Comparison of ENCODE assay signal across 9 mouse cellular contexts in genomic region chr11:3879836-3880235, GRCm38 (mm10). TPM values are rescaled to one million over a fixed set of nuclear protein-coding genes. Genes with fewer than 3 reads are reported as not detected.
DNase-seq lines count a peak whose midpoint lies in the region; ATAC-seq and TF ChIP-seq lines count a peak whose summit lies in the region.
"Had no signal": no experiment of that assay in that cellular context is flagged by ENCODE, and none has a peak within 500 bp of the region (broad histone marks: within the 10 kb centered on the region; RNA-seq: fewer than 3 reads in every experiment).

No protein-coding gene starts in this region.

- ATAC-seq in heart, embryonic 12.5 days (ENCODE audit: insufficient number of reproducible peaks, low FRiP score), result no peak

- H3K27me3 ChIP-seq in heart, embryonic 12.5 days (replicated peaks), result peaks cover 14% of the 10 kb centered on the region; the same call in 1 of the 2 replicates
- no peaks in the 10 kb centered on the region for H3K27me3 ChIP-seq in spleen, adult 2 months (ENCODE audit: control insufficient read depth, insufficient read depth, low read length)

- no peaks in the 10 kb centered on the region for H3K4me1 ChIP-seq in heart, embryonic 12.5 days (replicated peaks)
- H3K4me1 ChIP-seq in bone marrow, adult 2 months (ENCODE audit: control insufficient read depth, insufficient read depth, low read length), result no peaks in the 10 kb centered on the region
- H3K4me1 ChIP-seq in embryonic fibroblast, embryonic 13.5 days (ENCODE audit: control insufficient read depth, insufficient read depth, low read length), result no peaks in the 10 kb centered on the region
- no peaks in the 10 kb centered on the region for H3K4me1 ChIP-seq in spleen, adult 2 months (ENCODE audit: control insufficient read depth, insufficient read depth, insufficient read length)

- intact Hi-C loops in heart, postnatal 36 days (cut with DNase I), result loop anchor here (2.0 to 10.0 kb wide), 3 partner anchors 37 to 165 kb away; no protein-coding TSS in a partner anchor

- no peaks in the 10 kb centered on the region for H3K9me3 ChIP-seq in heart, embryonic 12.5 days (replicated peaks)
- H3K9me3 ChIP-seq: megakaryocyte, embryonic 14.5 days had no signal

- H3K27ac ChIP-seq in heart, embryonic 12.5 days (ENCODE audit: poor library complexity, severe bottlenecking), result no peak overlapping the region
- H3K27ac ChIP-seq in bone marrow, adult 2 months (ENCODE audit: control insufficient read depth, insufficient read depth, low read depth, low read length, poor library complexity), result no peak overlapping the region
- H3K27ac ChIP-seq in embryonic fibroblast, embryonic 13.5 days (ENCODE audit: insufficient read depth, low read length), result no peak overlapping the region
- H3K27ac ChIP-seq in spleen, adult 2 months (ENCODE audit: insufficient read depth, low read length), result no peak overlapping the region

- TF ChIP-seq POLR2A in bone marrow, adult 2 months (IDR thresholded peaks at IDR 0.05; ENCODE audit: borderline replicate concordance, control insufficient read depth, low read depth, low read length), result no peak
- TF ChIP-seq POLR2A in embryonic fibroblast, embryonic 13.5 days (IDR thresholded peaks at IDR 0.05; ENCODE audit: low read depth, low read length), result no peak
- no peak for TF ChIP-seq POLR2A in spleen, adult 2 months (IDR thresholded peaks at IDR 0.05; ENCODE audit: low read depth, low read length)

- DNase-seq in heart, adult 11 months, result peak; percentile 92
- peak; percentile 70 to 76 for DNase-seq in heart, postnatal 36 days
- DNase-seq in layer of hippocampus, postnatal 36 days, result peak; percentile 60 to 69
- DNase-seq in lung, postnatal 4 days, result peak; percentile 42 to 67
- DNase-seq in spleen, adult 2 months (ENCODE audit: low read depth in 1 of 2, low spot score in 2 of 2), result peak; percentile 34 to 58

- no peaks in the 10 kb centered on the region for H3K36me3 ChIP-seq in heart, embryonic 12.5 days
- no peaks in the 10 kb centered on the region for H3K36me3 ChIP-seq in spleen, adult 2 months (ENCODE audit: control insufficient read depth, insufficient read depth, low read length)

- WGBS in heart, embryonic 12.5 days, result 36% methylated on average over 2 of the region's 2 CpGs
- WGBS in bone marrow, adult 2 months, result 41% methylated on average over 2 of the region's 2 CpGs
- WGBS in spleen, adult 2 months, result 39% methylated on average over 2 of the region's 2 CpGs

- no peak overlapping the region for H3K4me2 ChIP-seq in heart, embryonic 12.5 days

- peak; percentile 70 for TF ChIP-seq CTCF in bone marrow, adult 2 months (IDR thresholded peaks at IDR 0.05; ENCODE audit: control insufficient read depth, insufficient read depth, low read length)
- TF ChIP-seq CTCF in embryonic fibroblast, embryonic 13.5 days (IDR thresholded peaks at IDR 0.05; ENCODE audit: borderline replicate concordance, insufficient read depth, low read length), result peak; percentile 53; the same call in 1 of the 2 replicates
- TF ChIP-seq CTCF in spleen, adult 2 months (IDR thresholded peaks at IDR 0.05; ENCODE audit: extremely low read depth, insufficient read depth, insufficient read length, insufficient replicate concordance), result peak; percentile 56; the same call in 1 of the 2 replicates

- H3K4me3 ChIP-seq in heart, embryonic 12.5 days, result no peak overlapping the region
- H3K4me3 ChIP-seq in bone marrow, adult 2 months (replicated peaks; ENCODE audit: control insufficient read depth, low read depth, low read length), result no peak overlapping the region
- no peak overlapping the region for H3K4me3 ChIP-seq in embryonic fibroblast, embryonic 13.5 days (ENCODE audit: insufficient read depth, low read length)
- H3K4me3 ChIP-seq in spleen, adult 2 months (ENCODE audit: extremely low read depth, insufficient read depth, insufficient read length), result no peak overlapping the region
- H3K4me3 ChIP-seq: megakaryocyte, embryonic 14.5 days had no signal

- H3K9ac ChIP-seq in heart, embryonic 12.5 days, result no peak overlapping the region

RNA-seq across cellular contexts. Expression of gene 4921536K21Rik, which starts 15.1 kb away (rescaled TPM):
- polyA plus RNA-seq in heart, embryonic 12.5 days (2016; fragmentation: Nextera tagmentation; extraction: Ambion mirVana), result 0.12 and 0.20 TPM in 2 replicates
- polyA plus RNA-seq in bone marrow, adult 2 months (2011; ENCODE audit: insufficient read depth, insufficient read length, low replicate concordance, missing spikeins), result 0.38 and 0.77 TPM in 2 replicates
- polyA plus RNA-seq in embryonic fibroblast, embryonic 13.5 days (2011; ENCODE audit: insufficient read length, low read depth, missing spikeins), result 0.68 and 0.86 TPM in 2 replicates
- under 1 TPM; 0.54 to 0.92 TPM for total RNA-seq in heart, postnatal 36 days (2021)
- total RNA-seq in layer of hippocampus, postnatal 36 days (2021), result under 1 TPM; 0.55 to 0.56 TPM
- 0.02 TPM in 1 of 2 replicates, not detected in the other for polyA plus RNA-seq in spleen, adult 2 months (2012; rRNA removed)

RNA-seq across cellular contexts. Expression of gene Dusp18, which starts 15.2 kb away (rescaled TPM):
- 13.5 and 14.5 TPM in 2 replicates for polyA plus RNA-seq in heart, embryonic 12.5 days (2016; fragmentation: Nextera tagmentation; extraction: Ambion mirVana)
- 0.22 and 1.2 TPM in 2 replicates for polyA plus RNA-seq in bone marrow, adult 2 months (2011; ENCODE audit: insufficient read depth, insufficient read length, low replicate concordance, missing spikeins)
- 11.7 and 12.6 TPM in 2 replicates for polyA plus RNA-seq in embryonic fibroblast, embryonic 13.5 days (2011; ENCODE audit: insufficient read length, low read depth, missing spikeins)
- total RNA-seq in heart, postnatal 36 days (2021), result 10 to 100 TPM; 28.3 to 48.8 TPM
- 10 to 100 TPM; 24.1 to 26.7 TPM for total RNA-seq in layer of hippocampus, postnatal 36 days (2021)
- polyA plus RNA-seq in spleen, adult 2 months (2012; rRNA removed), result 0.44 and 0.48 TPM in 2 replicates

RNA-seq across cellular contexts. Expression of gene Osbp2, which starts 16.1 kb away (rescaled TPM):
- polyA plus RNA-seq in heart, embryonic 12.5 days (2016; fragmentation: Nextera tagmentation; extraction: Ambion mirVana), result 0.32 TPM in 2 replicates
- not detected in 2 replicates for polyA plus RNA-seq in bone marrow, adult 2 months (2011; ENCODE audit: insufficient read depth, insufficient read length, low replicate concordance, missing spikeins)
- 1.3 and 1.5 TPM in 2 replicates for polyA plus RNA-seq in embryonic fibroblast, embryonic 13.5 days (2011; ENCODE audit: insufficient read length, low read depth, missing spikeins)
- total RNA-seq in heart, postnatal 36 days (2021), result 10 to 100 TPM; 14.1 to 14.3 TPM
- 10 to 100 TPM; 75.7 to 80.7 TPM for total RNA-seq in layer of hippocampus, postnatal 36 days (2021)
- polyA plus RNA-seq in spleen, adult 2 months (2012; rRNA removed), result 0.05 and 0.06 TPM in 2 replicates

RNA-seq across cellular contexts. Expression of gene Slc35e4, which starts 34.6 kb away (rescaled TPM):
- 6.2 and 6.3 TPM in 2 replicates for polyA plus RNA-seq in heart, embryonic 12.5 days (2016; fragmentation: Nextera tagmentation; extraction: Ambion mirVana)
- polyA plus RNA-seq in bone marrow, adult 2 months (2011; ENCODE audit: insufficient read depth, insufficient read length, low replicate concordance, missing spikeins), result 1.3 TPM in 1 of 2 replicates, not detected in the other
- 12.0 and 13.1 TPM in 2 replicates for polyA plus RNA-seq in embryonic fibroblast, embryonic 13.5 days (2011; ENCODE audit: insufficient read length, low read depth, missing spikeins)
- 1 to 10 TPM; 5.3 to 5.5 TPM for total RNA-seq in heart, postnatal 36 days (2021)
- total RNA-seq in layer of hippocampus, postnatal 36 days (2021), result 10 to 100 TPM; 16.1 to 17.1 TPM
- 3.4 and 5.0 TPM in 2 replicates for polyA plus RNA-seq in spleen, adult 2 months (2012; rRNA removed)

RNA-seq across cellular contexts. Expression of gene Tcn2, which starts 52.1 kb away (rescaled TPM):
- polyA plus RNA-seq in heart, embryonic 12.5 days (2016; fragmentation: Nextera tagmentation; extraction: Ambion mirVana), result 73.3 and 74.2 TPM in 2 replicates
- polyA plus RNA-seq in bone marrow, adult 2 months (2011; ENCODE audit: insufficient read depth, insufficient read length, low replicate concordance, missing spikeins), result 16.7 and 48.3 TPM in 2 replicates
- 75.4 and 97.1 TPM in 2 replicates for polyA plus RNA-seq in embryonic fibroblast, embryonic 13.5 days (2011; ENCODE audit: insufficient read length, low read depth, missing spikeins)
- total RNA-seq in heart, postnatal 36 days (2021), result 10 to 100 TPM; 43.7 to 52.1 TPM
- total RNA-seq in layer of hippocampus, postnatal 36 days (2021), result 10 to 100 TPM; 14.5 to 18.3 TPM
- polyA plus RNA-seq in spleen, adult 2 months (2012; rRNA removed), result 62.0 and 66.0 TPM in 2 replicates
